Mouse (Mus musculus) lung, adult 2 months (tissue): ENCODE results near the gene 2300002M23Rik.

Experiments used
- CTCF ChIP-seq: fragments of 200-500 bp; IDR thresholded peaks from 2 replicates; pipeline ENCODE4 v1.5.1; 2011; ENCODE audit warnings: mild to moderate bottlenecking, low read length, control low read depth; ENCODE audit not compliant: insufficient read depth
- POLR2A ChIP-seq: fragments of 200-500 bp; IDR thresholded peaks from 2 replicates; pipeline ENCODE4 v1.6.1; 2011; ENCODE audit warnings: low read depth, mild to moderate bottlenecking, control low read depth, low read length, borderline replicate concordance; ENCODE audit errors: extremely low read depth

DNA sequence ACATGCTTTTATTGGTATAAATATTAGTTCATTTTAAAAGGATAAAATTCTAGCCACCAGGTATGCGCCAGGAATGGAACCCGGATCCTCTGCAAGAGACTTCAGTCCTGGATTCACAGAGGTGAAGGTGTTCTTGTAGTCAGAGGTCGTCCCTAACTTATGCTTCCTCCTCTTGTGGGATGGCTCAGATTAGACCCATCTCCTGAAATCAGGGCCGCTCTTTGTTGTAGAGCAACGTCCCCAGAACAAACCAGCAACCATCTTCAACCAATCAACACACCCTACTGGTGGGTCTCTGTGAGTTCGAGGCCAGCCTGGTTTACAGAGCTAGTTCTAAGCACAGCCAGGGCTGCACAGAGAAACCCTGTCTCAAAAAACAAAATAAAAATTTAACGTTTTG lies 27.2 kb downstream of the 2300002M23Rik start:
- TF ChIP-seq POLR2A (no peak), CTCF (no peak)
